Mouse (Mus musculus): ENCODE measurements around the gene Lasp1. TPM values are rescaled to one million over a fixed set of nuclear protein-coding genes. Genes with fewer than 3 reads are reported as not detected.
A peak's percentile ranks its signal among the peaks of the same experiment; 100 is the strongest.
"Not testable (repeated sequence)": the region's sequence is repeated elsewhere in the genome, so short reads cannot be mapped to it uniquely, and the experiment has no call there.

Gene Lasp1
- total and polyA plus RNA-seq, 3 experiments: 28.2 to 31.6 (median 31.1) TPM

DNA sequence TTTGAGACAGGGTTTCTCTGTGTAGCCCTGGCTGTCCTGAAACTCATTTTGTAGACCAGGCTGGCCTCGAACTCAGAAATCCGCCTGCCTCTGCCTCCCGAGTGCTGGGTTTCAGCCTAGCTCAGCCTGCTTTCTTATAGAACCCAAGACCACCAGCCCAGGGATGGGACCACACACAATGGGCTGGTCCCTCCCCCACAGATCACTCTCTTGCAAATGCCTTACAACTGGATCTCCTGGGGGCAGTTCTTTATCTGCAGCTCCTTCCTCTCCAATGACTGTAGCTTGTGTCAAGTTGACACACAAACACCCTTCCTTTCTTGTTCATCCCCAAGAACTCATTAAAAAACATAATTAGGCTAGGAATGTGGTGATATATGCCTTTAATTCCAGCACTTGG, 10.8 kb upstream of the Lasp1 start:
- 75% methylated on average over 3 of the region's 3 CpGs for WGBS
- Histone ChIP-seq H3K4me3 (no peak overlapping the region), H3K36me3 (ENCODE audit: control insufficient read depth, insufficient read depth, low read length) (no peaks in the 10 kb centered on the region), H3K79me2 (replicated peaks; ENCODE audit: control insufficient read depth, insufficient read depth, low read length) (no peaks in the 10 kb centered on the region), H3K9ac (ENCODE audit: low read depth, low read length) (no peak overlapping the region), H3K4me1 (ENCODE audit: control insufficient read depth, insufficient read depth, low read length) (no peaks in the 10 kb centered on the region), H3K27me3 (ENCODE audit: control insufficient read depth, insufficient read depth, low read length) (no peaks in the 10 kb centered on the region), H3K27ac (no peak overlapping the region)
- DNase-seq: no peak
- intact Hi-C loops (cut with DNase I): no loop called here
- TF ChIP-seq POLR2A (IDR thresholded peaks at IDR 0.05; ENCODE audit: insufficient read depth, low read depth, low read length) (no peak), CTCF (IDR thresholded peaks at IDR 0.05) (no peak), EP300 (IDR thresholded peaks at IDR 0.05; ENCODE audit: insufficient read depth, low read depth, low read length) (no peak)

DNA sequence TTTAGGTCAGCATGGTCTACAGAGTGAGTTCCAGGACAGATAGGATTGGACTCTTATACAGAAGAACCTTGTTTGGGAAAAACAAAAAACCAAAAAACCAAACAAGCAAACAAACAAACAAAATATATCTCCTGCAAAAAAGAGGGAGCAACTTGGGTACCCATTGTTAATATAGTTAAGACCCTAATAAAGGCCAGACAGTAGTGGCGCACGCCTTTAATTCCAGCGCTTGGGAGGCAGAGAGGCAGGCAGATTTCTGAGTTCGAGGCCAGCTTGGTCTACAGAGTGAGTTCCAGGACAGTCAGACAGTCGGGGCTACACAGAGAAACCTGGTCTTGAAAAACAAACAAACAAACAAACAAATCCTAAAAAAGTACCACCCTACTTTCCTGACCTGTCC, 9.1 kb upstream of the Lasp1 start:
- WGBS: 85% methylated on average over 5 of the region's 5 CpGs

GRCm38 (mm10) chr11:97790778-97791438, 7.9 kb upstream of the Lasp1 start:
- H3K36me3 ChIP-seq (ENCODE audit: control insufficient read depth, insufficient read depth, low read length); H3K27me3 ChIP-seq (ENCODE audit: control insufficient read depth, insufficient read depth, low read length); H3K79me2 ChIP-seq (replicated peaks; ENCODE audit: control insufficient read depth, insufficient read depth, low read length); H3K9ac ChIP-seq (ENCODE audit: low read depth, low read length); H3K4me1 ChIP-seq (ENCODE audit: control insufficient read depth, insufficient read depth, low read length); H3K4me3 ChIP-seq; intact Hi-C loops (cut with DNase I); DNase-seq; H3K27ac ChIP-seq: not testable (repeated sequence)
- 71% methylated on average over 2 of the region's 2 CpGs for WGBS

More for the DNA sequence above, 9.1 kb upstream of the Lasp1 start:
- TF ChIP-seq POLR2A (IDR thresholded peaks at IDR 0.05; ENCODE audit: insufficient read depth, low read depth, low read length) (no peak), EP300 (IDR thresholded peaks at IDR 0.05; ENCODE audit: insufficient read depth, low read depth, low read length) (no peak), CTCF (IDR thresholded peaks at IDR 0.05) (no peak)
- Histone ChIP-seq H3K4me1 (ENCODE audit: control insufficient read depth, insufficient read depth, low read length) (no peaks in the 10 kb centered on the region), H3K79me2 (replicated peaks; ENCODE audit: control insufficient read depth, insufficient read depth, low read length) (no peaks in the 10 kb centered on the region), H3K9ac (ENCODE audit: low read depth, low read length) (no peak overlapping the region), H3K36me3 (ENCODE audit: control insufficient read depth, insufficient read depth, low read length) (no peaks in the 10 kb centered on the region), H3K4me3 (no peak overlapping the region), H3K27me3 (ENCODE audit: control insufficient read depth, insufficient read depth, low read length) (no peaks in the 10 kb centered on the region), H3K27ac (no peak overlapping the region)
- intact Hi-C loops (cut with DNase I): no loop called here
- no peak for DNase-seq

DNA sequence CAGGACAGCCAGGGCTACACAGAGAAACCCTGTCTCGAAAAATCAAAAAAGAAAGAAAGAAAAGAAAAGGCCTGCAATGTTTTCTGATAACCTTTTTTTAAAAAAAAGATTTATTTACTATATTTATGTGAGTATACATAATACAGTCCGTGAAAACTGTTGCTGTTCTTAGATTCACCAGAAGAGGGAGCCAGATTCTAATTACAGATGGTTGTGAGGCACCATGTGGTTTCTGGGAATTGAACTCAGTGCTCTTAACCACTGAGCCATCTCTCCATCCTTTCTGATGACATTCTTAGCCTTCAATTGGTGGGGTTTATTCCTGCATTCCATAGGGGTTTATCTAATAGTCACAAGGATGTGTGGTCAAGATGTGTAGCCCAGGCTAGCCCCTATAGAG, 5.6 kb upstream of the Lasp1 start:
- Histone ChIP-seq H3K9ac (ENCODE audit: low read depth, low read length) (no peak overlapping the region), H3K36me3 (ENCODE audit: control insufficient read depth, insufficient read depth, low read length) (no peaks in the 10 kb centered on the region), H3K4me3 (no peak overlapping the region), H3K27me3 (ENCODE audit: control insufficient read depth, insufficient read depth, low read length) (no peaks in the 10 kb centered on the region), H3K79me2 (replicated peaks; ENCODE audit: control insufficient read depth, insufficient read depth, low read length) (no peaks in the 10 kb centered on the region), H3K27ac (no peak overlapping the region), H3K4me1 (ENCODE audit: control insufficient read depth, insufficient read depth, low read length) (no peaks in the 10 kb centered on the region)
- intact Hi-C loops (cut with DNase I): loop anchor here (1.0 to 2.0 kb wide), 2 partner anchors 91 to 194 kb away; partner anchors contain the start of genes Fbxo47 and Plxdc1
- 10% methylated on average over 2 of the region's 2 CpGs for WGBS
- DNase-seq: no peak
- TF ChIP-seq CTCF (IDR thresholded peaks at IDR 0.05) (peak; percentile 96), POLR2A (IDR thresholded peaks at IDR 0.05; ENCODE audit: insufficient read depth, low read depth, low read length) (no peak), EP300 (IDR thresholded peaks at IDR 0.05; ENCODE audit: insufficient read depth, low read depth, low read length) (no peak)

GRCm38 (mm10) chr11:97796910-97797309, 1.9 kb upstream of the Lasp1 start:
- no peak overlapping the region for H3K9ac ChIP-seq (ENCODE audit: low read depth, low read length)
- no peaks in the 10 kb centered on the region for H3K27me3 ChIP-seq (ENCODE audit: control insufficient read depth, insufficient read depth, low read length)
- 10% methylated on average over 6 of the region's 6 CpGs for WGBS
- H3K4me3 ChIP-seq: no peak overlapping the region
- H3K79me2 ChIP-seq (replicated peaks; ENCODE audit: control insufficient read depth, insufficient read depth, low read length): no peaks in the 10 kb centered on the region
- intact Hi-C loops (cut with DNase I): no loop called here
- no peaks in the 10 kb centered on the region for H3K36me3 ChIP-seq (ENCODE audit: control insufficient read depth, insufficient read depth, low read length)
- TF ChIP-seq POLR2A (IDR thresholded peaks at IDR 0.05; ENCODE audit: insufficient read depth, low read depth, low read length): no peak
- TF ChIP-seq CTCF (IDR thresholded peaks at IDR 0.05): peak; percentile 69
- DNase-seq: peak; percentile 68 to 84
- H3K27ac ChIP-seq: no peak overlapping the region
- peaks cover 7% of the 10 kb centered on the region for H3K4me1 ChIP-seq (ENCODE audit: control insufficient read depth, insufficient read depth, low read length)

DNA sequence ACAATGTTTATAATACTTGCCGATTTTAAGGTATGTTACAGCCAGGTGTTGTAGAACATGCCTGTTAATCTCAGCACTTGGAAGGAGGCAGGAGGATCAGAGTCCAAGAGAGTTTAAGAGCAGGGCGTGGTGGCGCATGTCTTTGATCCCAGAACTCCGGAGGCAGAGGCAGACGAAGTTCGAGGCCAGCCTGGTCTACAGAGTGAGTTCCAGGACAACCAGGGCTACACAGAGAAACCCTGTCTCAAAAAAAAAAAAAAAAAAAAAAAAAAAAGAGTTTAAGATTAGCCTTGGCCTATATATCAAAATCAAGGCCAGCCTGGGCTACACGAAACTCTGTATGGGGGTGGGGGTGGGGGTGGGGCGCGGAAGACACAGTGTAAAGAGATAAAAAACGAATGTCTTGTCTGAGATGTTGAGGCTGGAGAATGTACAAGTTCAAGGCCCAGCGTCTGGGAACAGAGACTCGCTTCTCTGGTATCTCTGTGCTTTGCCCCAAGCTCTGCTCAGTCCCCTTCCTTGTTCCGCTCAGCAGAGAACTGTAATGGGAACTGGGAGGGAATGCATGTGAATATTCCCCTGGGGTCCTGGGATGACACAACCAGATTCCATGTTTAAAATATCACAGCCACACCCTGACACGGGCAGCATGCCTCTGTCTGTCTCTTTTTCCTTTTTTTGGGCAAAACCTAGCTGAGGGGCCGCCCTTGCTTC, 1.3 kb upstream of the Lasp1 start:
- no peaks in the 10 kb centered on the region for H3K27me3 ChIP-seq (ENCODE audit: control insufficient read depth, insufficient read depth, low read length)
- H3K79me2 ChIP-seq (replicated peaks; ENCODE audit: control insufficient read depth, insufficient read depth, low read length): no peaks in the 10 kb centered on the region
- TF ChIP-seq POLR2A (IDR thresholded peaks at IDR 0.05; ENCODE audit: insufficient read depth, low read depth, low read length): no peak
- 66% methylated on average over 15 of the region's 15 CpGs for WGBS
- intact Hi-C loops (cut with DNase I): no loop called here
- no peak overlapping the region for H3K9ac ChIP-seq (ENCODE audit: low read depth, low read length)
- no peak overlapping the region for H3K4me3 ChIP-seq
- DNase-seq: peak in 1 of 2 experiments; percentile 33
- H3K36me3 ChIP-seq (ENCODE audit: control insufficient read depth, insufficient read depth, low read length): no peaks in the 10 kb centered on the region
- H3K27ac ChIP-seq: no peak overlapping the region; the same call in none of the 2 replicates
- peaks cover 9% of the 10 kb centered on the region for H3K4me1 ChIP-seq (ENCODE audit: control insufficient read depth, insufficient read depth, low read length)
